Mouse (Mus musculus): ENCODE results near the gene Pus7. TPM values are rescaled to one million over a fixed set of nuclear protein-coding genes. Genes with fewer than 3 reads are reported as not detected.
A peak's percentile ranks its signal among the peaks of the same experiment; 100 is the strongest.

Gene Pus7
- total and polyA plus RNA-seq, 3 experiments, result 95.8 to 142 TPM; not detected in 1

GRCm38 (mm10) chr5:23743261-23743660 is 40.2 kb downstream of the Pus7 start:
- DNase-seq (ENCODE audit: low read depth, low spot score), result peak; percentile 42
- TF ChIP-seq RCOR1 (IDR thresholded peaks at IDR 0.05; ENCODE audit: low read depth, low read length) (0 out of 2 replicates have a peak, but pooled peaks have one; percentile 39), SIN3A (IDR thresholded peaks at IDR 0.05; ENCODE audit: low read length) (peak; percentile 67), GATA1 (IDR thresholded peaks at IDR 0.05; ENCODE audit: low read depth, low read length) (peak; percentile 31; the same call in 1 of the 2 replicates), UBTF (IDR thresholded peaks at IDR 0.05; ENCODE audit: borderline replicate concordance, insufficient read depth, low read depth, low read length) (no peak), POLR2AphosphoS5 (IDR thresholded peaks at IDR 0.05; ENCODE audit: borderline replicate concordance, low read depth, low read length) (no peak), TCF12 (IDR thresholded peaks at IDR 0.05; ENCODE audit: low read depth, low read length) (peak; percentile 87), MEF2A (IDR thresholded peaks at IDR 0.05; ENCODE audit: extremely low read depth, insufficient replicate concordance, low read depth, low read length, poor library complexity, severe bottlenecking) (no peak), EP300 (IDR thresholded peaks at IDR 0.05; ENCODE audit: low read depth in 1 of 2, low read length in 2 of 2) (peak; percentile 49 to 76; a peak in 3 of 4 replicates), ETS1 (IDR thresholded peaks at IDR 0.05; ENCODE audit: low read depth, low read length) (peak; percentile 81), MAFK (IDR thresholded peaks at IDR 0.05; ENCODE audit: borderline replicate concordance, low read depth, low read length) (no peak), RAD21 (IDR thresholded peaks at IDR 0.05; ENCODE audit: low read depth, low read length) (no peak), MYB (IDR thresholded peaks at IDR 0.05; ENCODE audit: low read depth, low read length) (no peak), POLR2AphosphoS2 (IDR thresholded peaks at IDR 0.05; ENCODE audit: low read length) (peak; percentile 24; the same call in 1 of the 2 replicates), USF1 (IDR thresholded peaks at IDR 0.05; ENCODE audit: low read depth, low read length) (0 out of 2 replicates have a peak, but pooled peaks have one; percentile 17), MXI1 (IDR thresholded peaks at IDR 0.05; ENCODE audit: low read depth, low read length) (0 out of 2 replicates have a peak, but pooled peaks have one; percentile 28), CTCF (IDR thresholded peaks at IDR 0.05 in 2 of 3, conservative IDR thresholded peaks at IDR 0.05 in 1 of 3; ENCODE audit: control insufficient read depth in 1 of 3, insufficient read depth in 1 of 3, low read depth in 2 of 3, low read length in 3 of 3, poor library complexity in 1 of 3, severe bottlenecking in 1 of 3) (no peak)
- Histone ChIP-seq H3K9ac (ENCODE audit: control insufficient read depth, low read depth, low read length, poor library complexity, severe bottlenecking) (no peak overlapping the region), H3K36me3 (ENCODE audit: control insufficient read depth in 1 of 2, insufficient read depth in 2 of 2, low read length in 2 of 2) (peaks cover 0 to 31% of the 10 kb centered on the region in 2 experiments; a peak in 2 of 4 replicates), H3K27me3 (ENCODE audit: control insufficient read depth in 1 of 2, insufficient read depth in 2 of 2, low read length in 2 of 2) (no peaks in the 10 kb centered on the region), H3K9me3 (replicated peaks; ENCODE audit: insufficient read depth, low read length) (no peaks in the 10 kb centered on the region), H3K4me1 (ENCODE audit: control insufficient read depth in 1 of 2, insufficient read depth in 2 of 2, low read length in 2 of 2) (no peaks in the 10 kb centered on the region), H3K79me2 (ENCODE audit: control insufficient read depth, insufficient read depth, low read length, poor library complexity) (no peaks in the 10 kb centered on the region), H3K4me3 (ENCODE audit: control insufficient read depth in 1 of 2, insufficient read depth in 1 of 2, low read depth in 2 of 2, low read length in 2 of 2) (no peak overlapping the region), H3K27ac (ENCODE audit: control insufficient read depth, low read depth, low read length) (peak overlapping the region; percentile 8; the same call in 1 of the 2 replicates)

GRCm38 (mm10) chr5:23737111-23737510 is 46.4 kb downstream of the Pus7 start:
- TF ChIP-seq USF1 (IDR thresholded peaks at IDR 0.05; ENCODE audit: low read depth, low read length), result no peak
- no peak for TF ChIP-seq NELFE (IDR thresholded peaks at IDR 0.05; ENCODE audit: low read depth, low read length)
- TF ChIP-seq SMC3 (IDR thresholded peaks at IDR 0.05; ENCODE audit: low read depth, low read length), result no peak
- H3K4me3 ChIP-seq (ENCODE audit: control insufficient read depth in 1 of 2, insufficient read depth in 1 of 2, low read depth in 2 of 2, low read length in 2 of 2), result no peak overlapping the region
- DNase-seq (ENCODE audit: low read depth, low spot score), result no peak
- H3K27me3 ChIP-seq (ENCODE audit: control insufficient read depth in 1 of 2, insufficient read depth in 2 of 2, low read length in 2 of 2), result no peaks in the 10 kb centered on the region
- H3K4me1 ChIP-seq (ENCODE audit: control insufficient read depth in 1 of 2, insufficient read depth in 2 of 2, low read length in 2 of 2), result peaks cover 0 to under 1% of the 10 kb centered on the region in 2 experiments; a peak in 1 of 4 replicates
- H3K79me2 ChIP-seq (ENCODE audit: control insufficient read depth, insufficient read depth, low read length, poor library complexity), result no peaks in the 10 kb centered on the region
- no peaks in the 10 kb centered on the region for H3K9me3 ChIP-seq (replicated peaks; ENCODE audit: insufficient read depth, low read length)
- H3K27ac ChIP-seq (ENCODE audit: control insufficient read depth, low read depth, low read length), result no peak overlapping the region
- no peak overlapping the region for H3K9ac ChIP-seq (ENCODE audit: control insufficient read depth, low read depth, low read length, poor library complexity, severe bottlenecking)
- H3K36me3 ChIP-seq (ENCODE audit: control insufficient read depth in 1 of 2, insufficient read depth in 2 of 2, low read length in 2 of 2), result peaks cover 0 to 8% of the 10 kb centered on the region in 2 experiments; a peak in 2 of 4 replicates

Measured in MEL (cell line).